Mouse (Mus musculus) gastrocnemius, postnatal 4 days (tissue): ENCODE results near the gene Slc22a23. TPM values are rescaled to one million over a fixed set of nuclear protein-coding genes. Genes with fewer than 3 reads are reported as not detected.
A peak's percentile ranks its signal among the peaks of the same experiment; 100 is the strongest.

Experiments used
- DNase-seq, 2 experiments: peaks; one replicate each; pipeline ENCODE4 v3.0.0; 2021 to 2022; ENCODE audit warnings: low spot score in 2 of 2, mixed read lengths in 2 of 2
- total RNA-seq, 2 experiments: library from RNA; stranded (reverse); gene quantifications; 2 replicates each; pipeline ENCODE4 v1.2.3; 2021

Gene Slc22a23
- total RNA-seq, 2 experiments from 2014 or later = 7.4 to 7.8 TPM

- DNase-seq = peak in 1 of 2 experiments; percentile 66
Observed at GRCm38 (mm10) chr13:34148767-34149392, 196.1 kb downstream of the Slc22a23 start.

GRCm38 (mm10) chr13:34148181-34148580 is 196.8 kb downstream of the Slc22a23 start:
- DNase-seq = no peak

GRCm38 (mm10) chr13:34146916-34147315 is 198.1 kb downstream of the Slc22a23 start:
- DNase-seq = no peak

GRCm38 (mm10) chr13:34143389-34143788 is 201.6 kb downstream of the Slc22a23 start:
- no peak for DNase-seq

- DNase-seq = peak in 1 of 2 experiments; percentile 41
Observed at GRCm38 (mm10) chr13:34136605-34137004, 208.4 kb downstream of the Slc22a23 start.

- no peak for DNase-seq
Observed at GRCm38 (mm10) chr13:34134276-34134675, 210.7 kb downstream of the Slc22a23 start.

GRCm38 (mm10) chr13:34133326-34134071 is 211.5 kb downstream of the Slc22a23 start:
- no peak for DNase-seq

- no peak for DNase-seq
Observed at GRCm38 (mm10) chr13:34132875-34133274, 212.1 kb downstream of the Slc22a23 start.

GRCm38 (mm10) chr13:34132299-34132698 is 212.7 kb downstream of the Slc22a23 start:
- DNase-seq = no peak

- DNase-seq = peak in 1 of 2 experiments; percentile 57
Observed at GRCm38 (mm10) chr13:34131708-34132060, 213.3 kb downstream of the Slc22a23 start.

- peak in 1 of 2 experiments; percentile 47 for DNase-seq
Observed at GRCm38 (mm10) chr13:34131011-34131707, 213.8 kb downstream of the Slc22a23 start.

- DNase-seq = peak; percentile 65 to 79
Observed at GRCm38 (mm10) chr13:34130226-34130731, 214.7 kb downstream of the Slc22a23 start, which contains the start of gene Tubb2b. Gene Tubb2b (minus strand): TSS chr13:34130466.

GRCm38 (mm10) chr13:34129485-34130225 is 215.3 kb downstream of the Slc22a23 start:
- DNase-seq = peak in 1 of 2 experiments; percentile 58

Other genes with a start within 250 kb of the Slc22a23 start
- 10 to 100 TPM; 74.8 to 91.5 TPM for gene Tubb2b, start 214.7 kb downstream of the Slc22a23 start, total RNA-seq
- 10 to 100 TPM; 38.1 to 41.7 TPM for gene Psmg4, start 182.2 kb downstream of the Slc22a23 start, total RNA-seq